Mouse (Mus musculus) neutrophil, adult 5-6 weeks (primary cell): Measurements from ENCODE around the gene Lima1. TPM values are rescaled to one million over a fixed set of nuclear protein-coding genes. Genes with fewer than 3 reads are reported as not detected.

Experiments
- ATAC-seq: fragments of 151-379, 151-347 bp; 2 replicates; pipeline ENCODE4 v1.8.0; 2017; ENCODE audit warnings: mild to moderate bottlenecking, moderate TSS enrichment; ENCODE audit not compliant: insufficient number of reproducible peaks, poor library complexity, low FRiP score, severe bottlenecking; ENCODE audit errors: extremely low read depth
- total RNA-seq: library from RNA; stranded (forward); fragments of 200-1000 nt; gene quantifications from 2 replicates; pipeline ENCODE4 v1.2.3, GENCODE M21; 2017

The Lima1 gene
- total RNA-seq, 1 experiment from 2014 or later, result 2.1 TPM

- ATAC-seq, result no peak
These were observed 483 bp downstream of the Lima1 start for GRCm38 (mm10) chr15:99874612-99875333.

- no peak for ATAC-seq
These were observed 2.7 kb downstream of the Lima1 start for GRCm38 (mm10) chr15:99872543-99872942.

- ATAC-seq, result no peak
These were observed 7.6 kb downstream of the Lima1 start for GRCm38 (mm10) chr15:99867654-99868053.

GRCm38 (mm10) chr15:99866450-99867221, 8.6 kb downstream of the Lima1 start:
- ATAC-seq, result no peak

GRCm38 (mm10) chr15:99865942-99866341, 9.3 kb downstream of the Lima1 start:
- no peak for ATAC-seq

GRCm38 (mm10) chr15:99865494-99865941, 9.7 kb downstream of the Lima1 start:
- ATAC-seq, result no peak

- ATAC-seq, result no peak
These were observed 10.2 kb downstream of the Lima1 start for GRCm38 (mm10) chr15:99865046-99865445.

- no peak for ATAC-seq
These were observed 11.5 kb downstream of the Lima1 start for GRCm38 (mm10) chr15:99863786-99864185.

- ATAC-seq, result no peak
These were observed 11.9 kb downstream of the Lima1 start for GRCm38 (mm10) chr15:99863358-99863757.

- no peak for ATAC-seq
These were observed 12.8 kb downstream of the Lima1 start for GRCm38 (mm10) chr15:99862473-99862872.

- ATAC-seq, result no peak
These were observed 13.3 kb downstream of the Lima1 start for GRCm38 (mm10) chr15:99861955-99862354.

- ATAC-seq, result no peak
These were observed 13.7 kb downstream of the Lima1 start for GRCm38 (mm10) chr15:99861536-99861935.

GRCm38 (mm10) chr15:99859644-99860392, 15.4 kb downstream of the Lima1 start:
- ATAC-seq, result no peak

- ATAC-seq, result no peak
These were observed 17.8 kb downstream of the Lima1 start for GRCm38 (mm10) chr15:99857479-99857878.

GRCm38 (mm10) chr15:99855119-99855518, 20.1 kb downstream of the Lima1 start:
- ATAC-seq, result no peak

GRCm38 (mm10) chr15:99852606-99853237, 22.5 kb downstream of the Lima1 start:
- ATAC-seq, result no peak

- no peak for ATAC-seq
These were observed 25.0 kb downstream of the Lima1 start for GRCm38 (mm10) chr15:99850265-99850664.

- ATAC-seq, result no peak
These were observed 27.3 kb downstream of the Lima1 start for GRCm38 (mm10) chr15:99847937-99848336.

GRCm38 (mm10) chr15:99847207-99847881, 27.9 kb downstream of the Lima1 start:
- ATAC-seq, result no peak
